Mouse (Mus musculus) liver, adult 2 months (tissue): ENCODE data around the gene Upf2. TPM values are rescaled to one million over a fixed set of nuclear protein-coding genes. Genes with fewer than 3 reads are reported as not detected.

Experiments
- DNase-seq: peaks from one replicate; pipeline ENCODE4 v3.0.0-alpha.2; 2011; ENCODE audit warnings: low read depth, low spot score; ENCODE audit errors: extremely low read depth
- H3K27ac ChIP-seq: fragments of 200-500 bp; replicated peaks from 2 replicates; pipeline ENCODE4 v1.5.1; 2012; ENCODE audit warnings: low read depth, mild to moderate bottlenecking, control low read depth, inconsistent platforms, low read length; ENCODE audit not compliant: insufficient read depth
- H3K27me3 ChIP-seq: fragments of 200-500 bp; 2 replicates; pipeline ENCODE4 v1.6.1; 2012; ENCODE audit warnings: mild to moderate bottlenecking, moderate library complexity, low read length, inconsistent platforms; ENCODE audit not compliant: control insufficient read depth, insufficient read depth
- H3K36me3 ChIP-seq: fragments of 200-500 bp; 2 replicates; pipeline ENCODE4 v1.6.1; 2012; ENCODE audit warnings: low read length, inconsistent platforms; ENCODE audit not compliant: control insufficient read depth, insufficient read depth
- H3K4me1 ChIP-seq: fragments of 200-500 bp; 2 replicates; pipeline ENCODE4 v1.6.1; 2011; ENCODE audit warnings: low read length; ENCODE audit not compliant: control insufficient read depth, insufficient read depth
- H3K4me3 ChIP-seq: fragments of 200-500 bp; 2 replicates; pipeline ENCODE4 v1.5.1; 2011; ENCODE audit warnings: low read depth, mild to moderate bottlenecking, control low read depth, low read length, moderate library complexity; ENCODE audit not compliant: insufficient read depth
- H3K79me2 ChIP-seq: fragments of 200-500 bp; 2 replicates; pipeline ENCODE4 v1.6.1; 2012; ENCODE audit warnings: inconsistent platforms, mild to moderate bottlenecking, low read length, moderate library complexity; ENCODE audit not compliant: control insufficient read depth, insufficient read depth
- H3K9ac ChIP-seq: fragments of 200-500 bp; 2 replicates; pipeline ENCODE4 v1.6.1; 2012; ENCODE audit warnings: low read depth, mild to moderate bottlenecking, control low read depth, inconsistent platforms, low read length
- CTCF ChIP-seq: fragments of 200-500 bp; IDR thresholded peaks from 2 replicates; pipeline ENCODE4 v1.5.1; 2011; ENCODE audit warnings: low read depth, low read length, control low read depth
- POLR2A ChIP-seq: fragments of 200-500 bp; IDR thresholded peaks from 2 replicates; pipeline ENCODE4 v1.6.1; 2011; ENCODE audit warnings: low read length, control low read depth; ENCODE audit not compliant: insufficient read depth; ENCODE audit errors: extremely low read depth
- WGBS: fragments of 180-500 bp; shearing (Covaris S2); methylation state at CpG from one replicate; pipeline ENCODE4 v1.1.7; 2018; 5-methylcytosine and 5-hydroxymethylcytosine counted together
- polyA plus RNA-seq: library from polyadenylated mRNA; depleted of rRNA; stranded (reverse); fragments of >200 nt; gene quantifications from 2 replicates; pipeline ENCODE4 v1.2.3, GENCODE M21; 2012
- total RNA-seq: library from RNA; depleted of rRNA; stranded (reverse); fragments of >200 nt; gene quantifications from 2 replicates; pipeline ENCODE4 v1.2.3, GENCODE M21; 2014

The Upf2 gene
- total and polyA plus RNA-seq, 2 experiments = 1.6 to 10.1 TPM

GRCm38 (mm10) chr2:6072685-6073260 lies 121.5 kb downstream of the Upf2 start:
- DNase-seq = peak; percentile 53
- Histone ChIP-seq H3K27ac (no peak overlapping the region), H3K27me3 (no peaks in the 10 kb centered on the region), H3K4me3 (no peak overlapping the region), H3K4me1 (peaks cover 14% of the 10 kb centered on the region), H3K9ac (no peak overlapping the region), H3K36me3 (no peaks in the 10 kb centered on the region), H3K79me2 (no peaks in the 10 kb centered on the region)
- 58% methylated on average over 7 of the region's 7 CpGs for WGBS
- TF ChIP-seq POLR2A (no peak), CTCF (no peak)

GRCm38 (mm10) chr2:6074891-6075529 lies 123.7 kb downstream of the Upf2 start:
- 43% methylated on average over 10 of the region's 10 CpGs for WGBS
- no peak overlapping the region for H3K27ac ChIP-seq
- peak; percentile 89 for DNase-seq
- H3K4me1 ChIP-seq = peaks cover 10% of the 10 kb centered on the region
- H3K79me2 ChIP-seq = no peaks in the 10 kb centered on the region
- no peak overlapping the region for H3K9ac ChIP-seq
- H3K36me3 ChIP-seq = no peaks in the 10 kb centered on the region
- no peak overlapping the region for H3K4me3 ChIP-seq
- no peaks in the 10 kb centered on the region for H3K27me3 ChIP-seq
- no peak for TF ChIP-seq POLR2A
- TF ChIP-seq CTCF = no peak

GRCm38 (mm10) chr2:6075530-6075896 lies 124.2 kb downstream of the Upf2 start:
- Histone ChIP-seq H3K4me1 (peaks cover 10% of the 10 kb centered on the region), H3K27ac (no peak overlapping the region), H3K27me3 (no peaks in the 10 kb centered on the region), H3K36me3 (no peaks in the 10 kb centered on the region), H3K79me2 (no peaks in the 10 kb centered on the region), H3K4me3 (no peak overlapping the region), H3K9ac (no peak overlapping the region)
- 12% methylated on average over 1 of the region's 1 CpGs for WGBS
- TF ChIP-seq POLR2A (no peak), CTCF (no peak)
- no peak for DNase-seq

GRCm38 (mm10) chr2:6080037-6080436 lies 128.8 kb downstream of the Upf2 start:
- no peak overlapping the region for H3K4me3 ChIP-seq
- H3K9ac ChIP-seq = no peak overlapping the region
- H3K27ac ChIP-seq = no peak overlapping the region
- H3K4me1 ChIP-seq = peaks cover under 1% of the 10 kb centered on the region
- H3K36me3 ChIP-seq = no peaks in the 10 kb centered on the region
- 100% methylated on average over 1 of the region's 1 CpGs for WGBS
- no peak for DNase-seq
- TF ChIP-seq CTCF = no peak
- no peak for TF ChIP-seq POLR2A
- no peaks in the 10 kb centered on the region for H3K79me2 ChIP-seq
- no peaks in the 10 kb centered on the region for H3K27me3 ChIP-seq

GRCm38 (mm10) chr2:6081108-6081507 lies 129.8 kb downstream of the Upf2 start:
- no peak overlapping the region for H3K27ac ChIP-seq
- no peaks in the 10 kb centered on the region for H3K36me3 ChIP-seq
- no peak for DNase-seq
- no peaks in the 10 kb centered on the region for H3K27me3 ChIP-seq
- 35% methylated on average over 8 of the region's 8 CpGs for WGBS
- no peak for TF ChIP-seq CTCF
- H3K9ac ChIP-seq = no peak overlapping the region
- H3K79me2 ChIP-seq = no peaks in the 10 kb centered on the region
- no peak overlapping the region for H3K4me3 ChIP-seq
- H3K4me1 ChIP-seq = no peaks in the 10 kb centered on the region

GRCm38 (mm10) chr2:6082615-6083014 lies 131.3 kb downstream of the Upf2 start:
- WGBS = 93% methylated on average over 6 of the region's 6 CpGs
- Histone ChIP-seq H3K4me1 (no peaks in the 10 kb centered on the region), H3K79me2 (no peaks in the 10 kb centered on the region), H3K4me3 (no peak overlapping the region), H3K27me3 (no peaks in the 10 kb centered on the region), H3K27ac (no peak overlapping the region), H3K36me3 (no peaks in the 10 kb centered on the region), H3K9ac (no peak overlapping the region)
- TF ChIP-seq CTCF (no peak), POLR2A (no peak)
- DNase-seq = no peak
